Mouse (Mus musculus): ENCODE results near the gene Epha4.
A peak's percentile ranks its signal among the peaks of the same experiment; 100 is the strongest.

Gene Epha4

DNA sequence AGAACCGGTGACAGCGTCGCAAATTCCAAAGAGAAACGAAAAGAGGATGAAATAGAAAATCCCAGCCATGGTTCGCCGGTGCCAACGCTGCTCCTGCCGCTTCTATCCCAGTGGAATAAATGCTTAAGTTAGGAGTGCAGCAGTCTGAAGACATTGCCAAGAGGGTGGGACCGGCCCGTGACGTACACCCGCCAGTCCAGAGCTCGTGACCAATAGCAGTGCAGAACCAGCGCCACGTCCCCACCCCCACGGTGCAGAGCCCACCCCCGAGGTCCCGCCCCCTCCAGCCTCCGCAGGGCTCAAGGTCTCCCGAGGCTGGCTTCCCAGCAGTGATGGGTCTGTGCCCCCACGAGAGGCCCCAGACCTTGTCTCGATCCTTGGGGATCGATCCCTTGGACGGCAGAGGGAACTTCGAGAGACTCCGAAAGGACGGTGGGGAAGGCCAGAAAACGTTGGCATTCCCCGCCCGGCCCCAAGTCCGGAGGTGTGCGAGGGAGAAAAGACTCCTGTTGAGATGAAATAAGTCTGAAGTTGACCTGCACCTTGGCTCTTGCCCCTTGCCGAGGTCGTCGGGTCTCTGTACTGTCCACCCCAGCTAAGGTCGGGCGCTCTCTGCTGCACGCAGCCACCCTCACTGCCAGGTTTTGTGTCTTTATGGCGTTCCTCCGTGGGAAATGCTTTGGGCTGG, at the start of gene Epha4:
Gene Epha4 (minus strand): TSS at position 126 of the 688 bp plus-strand sequence.
- DNase-seq (ENCODE audit: low spot score) = no peak

DNA sequence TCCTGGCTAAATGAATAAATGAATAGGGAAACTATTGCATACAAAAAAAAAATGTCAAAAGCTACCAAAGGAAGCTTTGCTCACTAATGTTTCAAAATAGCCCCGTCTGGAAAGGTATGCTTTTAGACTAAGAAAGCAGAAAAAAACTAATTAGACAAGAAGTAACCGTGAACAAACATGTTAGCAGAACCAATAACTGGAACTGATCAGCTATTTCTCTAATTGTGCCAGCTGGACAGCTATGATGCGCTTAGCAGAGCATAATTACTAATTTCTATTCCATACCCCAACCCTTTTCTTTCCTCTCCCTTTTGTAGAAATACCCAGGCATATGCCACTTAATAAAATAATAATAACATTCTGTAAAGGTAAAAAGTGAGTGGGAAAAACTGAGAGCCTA, 41.3 kb upstream of the Epha4 start:
- DNase-seq (ENCODE audit: low spot score) = no peak

DNA sequence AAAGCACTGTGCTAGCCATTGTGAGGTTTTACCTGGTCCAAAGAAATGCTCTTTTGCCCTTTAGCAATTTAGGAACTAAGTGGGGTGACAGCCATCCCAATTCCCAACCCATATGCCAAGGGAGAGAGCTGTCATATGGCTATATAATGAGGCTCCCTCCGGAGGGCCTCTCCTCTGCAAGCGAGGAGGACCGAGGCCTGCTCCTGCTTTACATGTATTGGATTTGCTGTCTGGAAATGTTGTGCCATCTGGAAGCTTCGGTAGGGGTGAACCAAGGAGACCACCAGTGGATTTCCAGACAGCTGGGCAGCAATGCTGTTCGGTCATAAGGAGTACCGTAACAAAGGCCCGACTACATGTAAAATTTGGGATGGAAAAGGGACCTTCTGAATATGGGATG, 37.0 kb upstream of the Epha4 start:
- DNase-seq (ENCODE audit: low spot score) = no peak

DNA sequence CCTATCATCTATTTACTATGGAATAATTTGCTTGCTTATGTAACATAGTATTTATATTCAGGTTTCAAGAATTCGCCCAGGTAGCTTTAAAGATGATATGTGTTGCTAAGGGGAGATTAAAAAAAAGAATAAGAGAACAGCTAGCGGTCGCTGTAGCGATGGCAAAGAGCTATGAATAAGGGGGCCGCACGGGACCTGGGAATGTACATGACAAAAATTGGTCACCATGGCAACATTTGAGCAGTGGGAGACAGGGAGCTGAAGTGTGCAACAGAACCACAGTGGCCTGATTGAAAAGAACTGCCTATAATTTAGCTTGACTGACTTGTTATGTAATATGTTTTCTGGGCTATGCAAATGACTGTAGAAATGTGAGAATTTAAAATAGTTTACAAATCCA, 30.8 kb upstream of the Epha4 start:
- no peak for DNase-seq (ENCODE audit: low spot score)

DNA sequence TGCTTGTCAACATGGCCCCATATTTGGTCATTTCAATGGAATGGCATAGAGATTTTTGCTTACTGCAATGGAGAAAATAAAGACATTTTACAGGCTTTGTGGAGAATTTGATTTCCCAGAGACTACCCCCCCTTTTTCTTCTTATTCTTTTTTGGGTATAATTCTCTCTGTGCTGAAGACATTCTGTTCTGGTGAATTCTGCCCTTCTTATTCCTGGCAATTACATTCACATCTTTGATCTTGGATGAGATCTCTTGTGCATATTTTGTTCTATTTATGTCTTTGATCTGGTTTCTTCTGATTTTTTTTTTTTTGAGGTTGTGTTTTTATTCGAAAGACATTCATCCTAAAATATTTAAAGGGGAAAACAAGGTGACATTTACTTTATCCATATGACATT, 30.1 kb upstream of the Epha4 start:
- no peak for DNase-seq (ENCODE audit: low spot score)

DNA sequence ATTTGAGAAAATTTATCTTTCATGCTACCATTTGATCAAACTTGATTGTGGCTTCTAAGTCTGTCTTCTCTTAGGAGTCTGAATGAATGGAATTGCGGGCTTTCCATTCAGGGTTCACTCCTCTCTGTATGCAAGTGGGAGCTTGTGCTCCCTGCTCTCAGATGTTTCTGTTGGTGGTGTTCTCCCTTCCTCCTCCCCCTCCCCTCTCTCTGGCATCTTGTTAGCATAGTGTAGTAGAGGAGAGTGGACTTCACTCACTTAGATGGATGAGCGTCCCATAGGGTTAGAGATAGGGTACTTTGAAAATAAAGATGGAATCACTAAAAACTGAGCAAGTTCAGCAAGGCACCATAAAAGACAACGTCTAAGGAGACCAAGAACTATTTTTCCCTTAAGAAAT, 29.4 kb upstream of the Epha4 start:
- DNase-seq (ENCODE audit: low spot score) = no peak

DNA sequence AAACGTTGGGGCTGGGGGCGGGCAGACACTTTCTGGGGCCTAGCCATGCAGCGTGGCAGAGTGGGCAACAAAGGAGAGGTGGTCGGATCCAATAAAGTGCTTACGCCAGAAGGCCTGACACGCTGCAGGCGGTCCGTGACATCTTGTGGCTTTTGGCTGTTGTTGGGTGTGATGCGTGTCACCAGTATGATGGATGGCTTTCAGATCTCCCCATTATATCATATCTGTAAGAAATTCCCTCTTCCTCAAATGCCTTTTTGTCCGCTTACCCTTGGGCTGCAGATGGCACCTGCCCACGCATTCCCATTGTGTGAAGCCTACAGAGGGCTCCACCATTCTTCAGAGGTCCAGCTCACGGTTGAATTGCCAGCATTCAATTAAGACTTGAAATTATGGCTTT, 25.1 kb upstream of the Epha4 start:
- no peak for DNase-seq (ENCODE audit: low spot score)

DNA sequence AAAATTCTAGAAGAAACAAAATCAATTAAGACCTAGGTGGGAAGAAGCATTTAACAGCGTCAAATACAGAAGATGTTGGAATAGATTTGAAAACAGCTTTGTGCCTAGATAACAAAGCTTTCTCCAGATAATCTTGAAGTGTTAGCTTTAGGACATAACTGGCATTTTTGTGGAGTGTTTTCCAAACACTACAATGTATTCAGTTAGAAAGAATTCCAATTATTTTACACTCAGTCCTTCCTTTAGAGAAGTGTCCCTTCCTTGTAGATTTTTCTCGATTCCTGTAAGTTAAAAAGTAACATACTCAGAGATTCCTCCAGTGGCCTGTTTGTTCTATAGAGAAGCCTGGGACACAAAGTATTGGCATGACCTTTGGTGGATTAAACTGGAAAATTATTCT, 23.7 kb upstream of the Epha4 start:
- no peak for DNase-seq (ENCODE audit: low spot score)

DNA sequence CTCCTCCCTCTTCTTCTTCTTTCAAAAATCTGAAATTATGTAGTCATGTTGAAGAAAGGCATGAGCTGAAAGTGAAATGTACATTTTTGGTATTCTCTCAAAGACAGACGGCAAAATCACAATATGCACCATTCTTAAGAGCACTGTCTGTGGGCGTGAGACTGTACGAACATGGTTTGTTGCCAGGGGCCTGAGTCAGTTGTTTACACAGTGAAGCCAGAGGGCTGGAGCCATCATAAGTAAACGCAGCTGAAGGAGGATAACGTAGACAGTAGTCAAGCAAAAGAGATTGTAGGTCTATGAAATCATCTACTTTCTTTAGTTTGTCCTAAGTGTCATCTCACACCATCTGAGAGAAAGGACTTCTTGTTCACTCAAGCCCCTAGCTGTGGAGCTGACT, 21.0 kb upstream of the Epha4 start:
- DNase-seq (ENCODE audit: low spot score) = no peak

DNA sequence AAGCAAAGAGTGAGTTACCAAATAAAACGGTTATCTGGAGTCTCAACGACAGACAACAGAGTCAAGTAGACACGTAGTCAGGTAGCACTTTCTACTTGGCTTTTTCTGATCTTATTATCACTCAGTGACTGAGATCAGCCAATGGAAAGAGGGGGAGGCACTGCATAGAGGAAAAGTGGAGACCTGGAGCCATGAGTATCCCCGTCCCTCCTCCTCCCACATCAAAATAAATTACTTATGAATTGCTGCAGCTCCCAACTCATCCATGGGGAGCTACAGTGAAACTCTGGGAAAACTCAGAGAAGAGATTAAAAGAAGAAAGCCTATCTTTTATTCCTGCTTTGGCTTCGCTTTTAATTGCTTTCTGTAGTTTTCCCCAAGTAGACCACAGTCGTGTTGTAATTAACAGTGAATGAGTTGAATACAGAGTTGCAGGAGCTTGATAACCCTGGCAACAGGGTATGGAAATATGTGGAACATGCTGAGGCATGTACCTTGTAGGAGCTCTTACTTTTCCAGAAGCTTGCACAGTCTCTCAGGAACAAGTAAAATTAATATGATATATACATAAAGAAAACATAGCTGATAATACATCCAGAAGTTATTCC, 17.8 kb upstream of the Epha4 start:
- no peak for DNase-seq (ENCODE audit: low spot score)

DNA sequence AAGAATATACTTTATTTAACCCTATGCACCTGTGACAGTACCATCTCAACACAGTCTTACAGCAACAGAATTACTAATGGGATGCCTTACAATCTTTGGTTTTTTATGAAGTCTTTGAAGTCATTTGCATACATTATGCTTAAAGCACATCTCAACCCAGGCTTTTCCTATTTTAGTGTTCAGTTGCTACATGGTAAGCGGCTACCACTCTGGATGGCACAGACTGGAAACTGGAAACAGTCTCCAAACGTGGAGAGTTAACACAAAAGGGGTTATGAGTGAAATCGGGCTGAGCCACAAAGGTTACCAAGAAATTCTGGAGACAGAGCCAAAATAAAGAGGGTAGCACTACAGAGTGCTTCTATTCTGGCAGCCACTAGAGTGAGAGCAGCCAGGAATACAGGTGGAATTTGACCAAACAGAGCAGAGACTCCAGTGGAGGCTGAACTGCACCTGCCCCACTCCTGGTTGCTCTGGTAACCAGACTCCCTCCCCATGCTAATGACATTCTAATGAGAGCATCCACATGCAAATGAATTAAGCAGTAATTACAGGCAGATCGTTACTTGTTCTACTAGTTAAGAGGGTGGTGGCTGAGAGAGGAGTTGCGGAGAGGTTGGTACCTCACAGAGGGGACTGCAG, 17.2 kb upstream of the Epha4 start:
- no peak for DNase-seq (ENCODE audit: low spot score)

DNA sequence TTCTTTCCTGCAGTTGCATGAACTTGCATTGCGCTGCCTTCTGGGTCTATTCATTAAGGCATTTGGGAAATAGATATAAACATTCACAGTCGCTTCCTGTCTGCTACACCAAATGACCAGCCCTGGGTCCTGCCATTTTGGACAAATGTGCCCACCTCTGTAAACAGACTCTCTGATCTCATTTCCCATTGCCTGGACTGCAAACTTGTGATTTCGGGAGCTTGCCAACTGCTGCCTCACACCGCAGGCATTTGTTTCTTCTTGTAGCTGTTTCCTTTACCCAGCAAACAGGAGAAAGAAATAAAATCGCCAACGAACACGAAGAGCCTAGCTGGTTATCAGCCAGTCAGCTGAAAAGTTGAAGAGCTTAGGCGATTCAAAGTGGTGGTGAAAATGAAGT, 10.2 kb upstream of the Epha4 start:
- DNase-seq (ENCODE audit: low spot score) = no peak

DNA sequence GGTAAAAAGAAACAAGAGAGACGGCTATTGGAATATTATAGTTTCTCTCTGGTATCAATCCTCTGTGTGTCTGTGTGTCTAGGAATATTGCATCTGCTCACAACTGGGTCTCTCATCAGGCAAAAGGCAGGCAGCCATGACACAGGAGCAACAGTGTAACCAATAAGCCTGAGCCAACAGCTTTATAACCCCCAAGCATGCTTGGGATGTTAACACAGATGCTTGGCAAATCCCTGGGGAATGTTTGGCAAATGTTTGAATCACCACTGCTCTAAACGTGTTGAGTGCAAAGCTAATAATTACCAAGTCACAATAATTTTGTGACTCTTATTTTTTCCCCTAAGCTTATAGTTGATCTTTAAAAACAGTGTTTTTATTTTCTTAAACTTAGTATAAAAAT, 8.5 kb upstream of the Epha4 start:
- no peak for DNase-seq (ENCODE audit: low spot score)

DNA sequence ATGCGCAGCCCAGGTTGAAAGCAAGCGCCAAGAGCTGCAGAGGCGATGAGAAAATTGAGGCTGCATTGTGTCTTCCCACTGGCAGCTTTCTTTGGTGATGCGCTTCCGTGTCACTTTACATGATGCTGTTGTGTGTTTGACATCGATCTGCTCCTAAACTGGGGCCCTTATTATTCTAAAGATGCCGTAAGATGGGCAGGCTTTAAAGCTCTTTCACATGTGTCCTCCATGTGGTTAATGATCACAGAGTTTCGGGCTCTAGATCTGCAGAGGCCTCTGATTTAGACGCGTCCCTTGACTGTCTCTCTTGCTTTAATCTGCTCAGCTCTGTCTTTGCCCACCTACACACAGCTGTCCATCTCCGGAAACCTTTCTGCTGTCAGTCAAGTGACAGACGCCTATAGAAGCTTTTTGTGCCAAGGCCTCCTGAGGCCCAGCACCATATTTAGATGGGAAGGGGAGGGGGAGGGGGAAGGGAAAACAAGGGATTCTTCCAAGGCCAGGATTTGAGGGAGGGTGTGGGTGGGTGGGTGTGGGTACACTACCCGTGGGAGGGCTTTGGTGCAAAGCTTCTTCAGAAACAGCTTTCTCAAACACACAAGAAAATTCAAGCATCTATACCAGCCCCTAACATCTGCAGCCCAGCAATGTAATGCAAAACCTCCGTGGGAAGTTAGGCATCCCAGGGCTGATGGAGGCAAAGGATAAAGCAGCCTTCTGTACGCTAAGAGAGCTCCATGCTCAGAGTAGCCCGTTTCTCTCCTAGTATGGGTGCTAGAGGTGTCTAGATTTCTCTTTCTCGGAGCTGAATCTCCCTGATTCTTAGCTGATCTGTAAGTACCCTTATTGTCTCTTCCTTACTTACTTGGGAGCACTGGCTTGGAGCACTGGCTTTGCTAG, 7.0 kb upstream of the Epha4 start:
- no peak for DNase-seq (ENCODE audit: low spot score)

DNA sequence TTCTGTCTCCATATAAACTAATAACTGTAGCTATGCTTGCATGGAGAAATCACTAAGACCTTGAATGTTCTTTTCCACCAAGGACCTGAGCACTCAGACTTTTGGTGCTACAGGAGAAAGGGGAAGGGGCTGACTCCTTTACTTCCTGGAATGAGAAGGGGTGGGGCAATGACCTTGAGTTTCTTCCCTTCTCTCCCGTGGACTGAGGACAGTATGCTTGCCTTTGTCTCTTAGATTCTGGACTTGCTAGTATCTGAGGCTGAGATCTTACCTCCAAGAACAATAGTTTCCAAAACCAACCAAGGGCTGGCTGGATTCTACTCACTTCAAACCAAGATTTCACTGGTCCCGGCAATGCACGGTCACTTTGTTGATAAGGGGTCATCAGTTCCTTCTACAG, 3.8 kb upstream of the Epha4 start:
- no peak for DNase-seq (ENCODE audit: low spot score)

DNA sequence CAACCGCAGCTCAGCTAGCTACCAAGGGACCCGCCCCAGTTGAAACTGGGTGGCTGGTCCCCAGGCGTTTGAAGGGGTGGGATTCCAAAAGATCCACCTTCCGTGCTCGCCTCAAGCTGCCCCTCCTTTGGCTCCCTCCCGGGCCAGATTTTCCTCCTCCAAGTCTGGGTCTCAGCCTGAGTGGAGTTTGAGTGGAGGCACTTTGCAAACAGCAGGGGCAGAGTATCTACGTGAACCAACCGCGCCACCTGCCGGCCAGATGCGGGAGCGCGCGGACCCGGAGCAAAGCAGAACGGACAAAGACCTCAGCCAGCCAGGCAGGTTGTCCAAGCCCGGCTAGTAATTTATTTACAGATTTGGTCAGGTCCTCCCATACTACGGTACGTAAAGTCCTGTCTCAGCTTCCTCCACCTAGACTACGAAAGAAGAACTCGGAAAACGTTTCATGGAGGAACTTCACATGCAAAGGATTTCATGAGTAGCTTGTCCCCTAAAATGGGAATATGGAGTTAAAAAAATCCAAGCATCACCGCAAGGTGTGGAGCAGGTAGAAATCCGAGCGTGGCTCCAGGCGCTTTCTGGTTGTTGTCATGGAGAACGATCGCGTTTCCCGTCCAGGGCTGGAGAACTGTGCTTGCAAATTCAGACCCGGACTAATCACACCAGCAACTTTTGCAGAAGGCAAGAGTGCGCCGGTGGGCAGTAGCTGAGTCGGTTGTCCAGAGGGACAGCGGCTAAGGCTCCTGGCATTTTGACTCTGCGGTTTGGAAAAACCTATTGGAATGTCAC, 1.5 kb upstream of the Epha4 start:
- DNase-seq (ENCODE audit: low spot score) = peak; percentile 14

DNA sequence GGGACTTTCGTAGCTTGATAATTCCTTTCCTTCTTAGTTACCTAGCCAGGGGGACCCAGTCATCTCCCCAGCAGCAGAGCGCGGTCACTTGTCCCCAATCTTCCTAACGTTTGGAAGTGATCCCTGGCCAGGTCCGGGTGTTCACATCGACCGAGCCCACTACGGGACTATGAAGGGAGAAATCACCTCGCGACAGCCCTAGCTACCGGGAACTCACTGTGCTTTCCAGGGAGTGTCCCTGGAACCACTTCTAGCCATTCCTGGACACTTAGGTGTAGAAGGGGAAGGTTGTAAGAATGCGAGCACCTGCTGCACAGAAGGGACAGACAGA, 728 bp upstream of the Epha4 start:
- DNase-seq (ENCODE audit: low spot score) = no peak

DNA sequence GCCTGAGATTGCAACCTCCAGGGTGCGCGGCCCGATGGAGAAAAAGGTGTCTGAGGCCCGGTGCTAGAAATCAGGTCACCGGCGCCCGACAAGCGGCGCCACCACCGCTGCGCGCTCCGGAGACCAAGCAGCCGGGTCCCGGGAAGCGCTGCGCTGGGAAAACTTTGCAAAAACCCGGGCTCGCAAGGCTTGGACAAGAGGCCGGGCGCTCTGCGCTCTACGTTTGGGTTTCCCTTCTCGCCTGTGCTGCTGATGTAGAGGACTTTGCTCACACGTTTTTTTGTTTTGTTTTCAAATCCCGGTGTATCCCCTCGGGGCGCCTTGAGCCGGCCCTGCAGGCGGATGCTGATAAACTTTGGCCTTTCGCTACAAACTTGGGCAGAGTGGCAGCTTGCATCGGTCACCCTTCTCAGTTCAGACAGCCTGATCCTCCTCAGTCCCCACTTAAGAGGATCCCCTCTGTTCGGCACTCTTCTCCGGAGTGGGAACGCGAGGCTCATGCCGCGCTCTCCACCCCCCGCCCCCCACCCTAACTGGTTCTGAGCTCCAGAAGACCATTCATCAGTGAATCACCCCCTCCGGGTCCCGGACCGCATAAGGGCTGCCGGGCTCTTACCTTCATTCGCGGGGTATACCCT, 444 bp downstream of the Epha4 start:
- DNase-seq (ENCODE audit: low spot score) = no peak

DNA sequence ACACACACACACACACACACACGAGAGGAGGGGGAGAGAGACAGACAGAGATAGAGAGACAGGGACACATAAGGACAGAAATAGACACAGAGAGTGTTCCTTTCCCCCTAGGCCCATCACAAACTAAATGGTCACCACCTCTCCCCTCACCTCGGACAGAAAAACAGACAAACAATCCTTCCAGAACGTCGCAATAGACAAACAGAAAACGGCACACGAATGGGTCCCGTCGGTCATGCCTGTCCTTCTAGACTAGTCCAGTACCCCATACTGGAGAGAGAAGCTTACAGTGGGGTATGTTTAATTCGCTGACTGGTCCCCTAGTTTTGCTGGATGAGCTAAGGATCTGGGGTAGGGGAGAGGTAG, 946 bp downstream of the Epha4 start:
- DNase-seq (ENCODE audit: low spot score) = no peak

DNA sequence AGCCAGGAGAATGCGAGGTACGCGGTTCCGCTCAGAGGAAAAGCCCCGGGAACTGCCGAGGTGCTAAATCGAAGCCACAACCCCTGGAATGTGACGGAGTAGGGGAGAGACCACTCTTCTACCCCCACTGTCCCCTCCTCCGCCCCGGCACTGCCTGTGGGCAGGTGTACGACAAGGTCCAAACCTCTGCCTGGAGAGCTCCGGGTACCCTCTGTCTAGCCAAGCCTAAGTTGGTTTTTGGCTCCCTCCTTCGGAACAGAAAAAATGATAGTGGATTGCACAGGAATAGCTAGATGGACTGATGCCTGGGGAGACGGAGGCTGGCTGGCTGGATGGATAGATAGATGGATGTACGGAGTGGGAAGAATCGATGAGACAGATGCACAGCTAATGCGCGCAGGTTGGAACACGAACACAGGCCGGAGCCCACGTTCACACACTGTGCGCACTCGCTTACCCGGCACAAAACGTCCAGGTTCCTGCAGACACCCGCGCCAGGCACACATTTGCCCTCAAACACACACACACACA, 1.4 kb downstream of the Epha4 start:
- no peak for DNase-seq (ENCODE audit: low spot score)

DNA sequence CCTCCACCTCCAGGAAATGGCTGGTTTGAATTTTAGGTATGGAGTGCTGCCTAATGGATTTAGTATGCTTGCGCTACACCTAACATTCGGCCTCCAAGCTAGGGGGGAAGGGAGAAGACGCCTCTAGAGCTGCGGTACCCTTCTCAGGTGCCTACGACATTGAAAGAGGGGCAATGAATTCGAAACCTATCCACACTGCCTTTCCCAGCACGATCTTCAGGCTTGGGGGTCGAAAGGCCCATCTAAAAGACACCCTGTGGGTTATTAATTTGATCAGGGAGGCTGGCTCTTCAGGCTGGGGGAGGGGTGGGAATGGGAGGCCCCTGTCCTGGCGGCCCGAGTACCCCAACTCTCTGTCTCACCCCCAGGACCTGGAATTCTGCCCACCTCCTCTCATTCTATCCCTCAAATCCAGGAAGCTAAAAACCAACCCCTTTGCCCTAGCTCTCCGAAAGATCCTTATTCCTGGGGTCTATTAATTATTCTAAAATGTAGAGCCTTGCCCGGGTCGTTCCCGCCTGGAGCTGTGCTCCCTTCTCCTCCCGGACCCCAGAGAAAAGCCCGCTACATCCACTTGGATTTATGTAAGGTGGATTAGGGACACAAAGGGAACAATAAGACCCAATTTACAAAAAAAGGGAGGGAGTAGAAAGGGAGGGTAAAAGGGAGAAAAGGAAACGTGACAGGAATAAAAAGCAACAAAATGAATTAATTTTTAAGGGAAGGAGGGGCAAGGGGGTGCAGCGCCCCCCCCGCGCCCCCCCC, 2.3 kb downstream of the Epha4 start:
- DNase-seq (ENCODE audit: low spot score) = no peak

All from MN1 (cell line).